Mouse (Mus musculus) heart, postnatal 0 days (tissue): Measurements from ENCODE around the gene Mrgpre. TPM values are rescaled to one million over a fixed set of nuclear protein-coding genes. Genes with fewer than 3 reads are reported as not detected.

Experiments
- ATAC-seq: fragments of 200-750 bp; cut with Nextera tagmentation; 2 replicates; pipeline ENCODE4 v1.8.0; 2017; ENCODE audit warnings: low read depth, moderate number of reproducible peaks, moderate library complexity; ENCODE audit not compliant: insufficient read depth
- DNase-seq: peaks from one replicate; pipeline ENCODE4 v3.0.0-alpha.2; 2016; ENCODE audit warnings: low spot score
- H3K27ac ChIP-seq: fragments of 300-500 bp; sonication (generic); 2 replicates; pipeline ENCODE4 v1.5.1; 2014; ENCODE audit warnings: low read depth, mild to moderate bottlenecking
- H3K27me3 ChIP-seq: fragments of 300-500 bp; sonication (generic); 2 replicates; pipeline ENCODE4 v1.6.1; 2014; ENCODE audit warnings: low read length, mixed read lengths; ENCODE audit not compliant: control insufficient read depth, insufficient read depth
- H3K36me3 ChIP-seq: fragments of 300-500 bp; sonication (generic); replicated peaks from 2 replicates; pipeline ENCODE4 v1.6.1; 2014; ENCODE audit warnings: low read length, mixed read lengths; ENCODE audit not compliant: control insufficient read depth, insufficient read depth
- H3K4me1 ChIP-seq: fragments of 300-500 bp; sonication (generic); 2 replicates; pipeline ENCODE4 v1.6.1; 2014; ENCODE audit warnings: antibody characterized with exemption; ENCODE audit not compliant: control insufficient read depth, insufficient read depth
- H3K4me2 ChIP-seq: fragments of 300-500 bp; sonication (generic); 2 replicates; pipeline ENCODE4 v1.6.1; 2014; ENCODE audit warnings: low read depth, mild to moderate bottlenecking, low read length, moderate library complexity
- H3K4me3 ChIP-seq: fragments of 300-500 bp; sonication (generic); 2 replicates; pipeline ENCODE4 v1.5.1; 2014; ENCODE audit warnings: low read depth, low read length
- H3K9ac ChIP-seq: fragments of 300-500 bp; sonication (generic); replicated peaks from 2 replicates; pipeline ENCODE4 v1.6.1; 2014; ENCODE audit warnings: low read depth, low read length, mixed read lengths
- H3K9me3 ChIP-seq: fragments of 300-500 bp; sonication (generic); replicated peaks from 2 replicates; pipeline ENCODE4 v1.6.1; 2016; ENCODE audit warnings: low read length; ENCODE audit not compliant: control insufficient read depth
- CTCF ChIP-seq: IDR thresholded peaks from 2 replicates; pipeline ENCODE4 v1.5.1; 2016; ENCODE audit warnings: antibody characterized with exemption, control low read depth, low read depth
- EP300 ChIP-seq: IDR thresholded peaks from 2 replicates; pipeline ENCODE4 v1.6.1; 2016; ENCODE audit warnings: antibody characterized with exemption, low read depth
- WGBS: fragments of 180-500 bp; shearing (Covaris S2); extraction: QIAGEN DNeasy Blood & Tissue Kit; methylation state at CpG from one replicate; pipeline ENCODE4 v1.1.7; 2014; 5-methylcytosine and 5-hydroxymethylcytosine counted together
- polyA plus RNA-seq: library from polyadenylated mRNA; unstranded; fragments of >200 nt; fragmentation: Nextera tagmentation; extraction: Ambion mirVana; gene quantifications from 2 replicates; pipeline ENCODE4 v1.2.1, GENCODE M21; 2015
- total RNA-seq: library from RNA; depleted of rRNA; stranded (reverse); fragments of >200 nt; gene quantifications from 2 replicates; pipeline ENCODE4 v1.2.3, GENCODE M21; 2014; ENCODE audit warnings: low replicate concordance

Mrgpre gene
- total and polyA plus RNA-seq, 2 experiments from 2014 or later = 0.92 to 3.9 TPM

- no peak for TF ChIP-seq EP300
- TF ChIP-seq CTCF = no peak
- WGBS = 56% methylated on average over 3 of the region's 3 CpGs
- Histone ChIP-seq H3K36me3 (no peaks in the 10 kb centered on the region), H3K4me2 (no peak overlapping the region), H3K27ac (no peak overlapping the region), H3K9ac (no peak overlapping the region), H3K27me3 (peaks cover 15% of the 10 kb centered on the region), H3K4me3 (no peak overlapping the region), H3K4me1 (no peaks in the 10 kb centered on the region), H3K9me3 (no peaks in the 10 kb centered on the region)
- DNase-seq = no peak
- ATAC-seq = no peak
Observed at GRCm38 (mm10) chr7:143757696-143758095, 26.6 kb downstream of the Mrgpre start.

GRCm38 (mm10) chr7:143757027-143757390, 27.3 kb downstream of the Mrgpre start:
- Histone ChIP-seq H3K4me3 (peak overlapping the region; percentile 28), H3K4me1 (no peaks in the 10 kb centered on the region; the same call in 1 of the 2 replicates), H3K9me3 (no peaks in the 10 kb centered on the region), H3K36me3 (no peaks in the 10 kb centered on the region), H3K27me3 (peaks cover 14% of the 10 kb centered on the region), H3K4me2 (peak overlapping the region; percentile 58), H3K27ac (no peak overlapping the region), H3K9ac (no peak overlapping the region)
- ATAC-seq (peak; percentile 85), DNase-seq (peak; percentile 73)
- 1% methylated on average over 15 of the region's 15 CpGs for WGBS
- TF ChIP-seq EP300 (no peak), CTCF (no peak)

DNA sequence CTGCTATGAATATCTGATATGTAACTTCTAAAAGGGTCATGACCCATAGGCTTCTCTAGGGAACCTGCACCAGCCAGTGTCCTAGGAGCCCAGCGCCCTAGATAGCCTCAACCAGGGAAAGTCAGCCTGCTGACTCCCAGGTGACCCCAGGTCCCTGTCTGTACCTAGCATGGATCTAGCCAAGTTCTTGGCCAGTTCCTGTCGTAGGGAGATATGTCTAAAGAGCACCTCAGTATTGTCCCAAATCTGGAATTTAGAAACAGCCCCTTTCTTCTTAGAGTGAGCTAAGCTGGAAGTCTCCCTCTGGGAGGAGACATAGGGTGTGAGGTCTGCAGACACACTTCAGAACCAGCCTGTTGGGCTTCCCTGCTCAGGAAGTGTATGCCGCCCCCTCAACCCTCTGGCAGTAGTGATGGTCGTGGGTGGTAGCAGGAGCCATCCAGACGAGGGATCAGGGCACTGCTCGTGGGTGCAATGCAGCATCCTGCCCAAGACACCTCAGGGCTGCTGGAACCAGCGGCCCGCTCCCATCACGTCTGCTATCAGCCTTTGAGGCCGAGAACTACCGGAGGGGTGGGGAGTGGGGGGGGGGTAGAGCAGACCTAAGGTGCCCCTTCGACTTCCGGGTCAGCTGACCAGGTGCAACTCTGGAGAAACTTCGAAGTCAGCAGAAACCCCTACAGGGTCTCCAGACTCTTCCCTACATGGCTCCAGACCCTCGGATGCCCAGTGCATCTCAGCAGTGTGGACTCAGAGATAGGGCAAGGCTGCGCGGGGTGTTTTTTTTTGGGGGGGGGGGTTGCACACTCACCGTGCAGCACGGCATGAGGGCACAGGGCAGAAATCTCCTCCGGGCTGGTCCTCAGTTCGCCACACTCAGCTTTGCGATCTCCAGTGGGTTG, 27.9 kb downstream of the Mrgpre start, which contains the start of gene Osbpl5:
Gene Osbpl5, minus strand, starts transcription at position 861 of the 902 bp plus-strand sequence.
- H3K27me3 ChIP-seq = peaks cover 14% of the 10 kb centered on the region
- ATAC-seq (0 out of 2 replicates have a peak, but pooled peaks have one; percentile 6), DNase-seq (no peak)
- WGBS = 21% methylated on average over 22 of the region's 22 CpGs
- no peaks in the 10 kb centered on the region for H3K36me3 ChIP-seq
- H3K9me3 ChIP-seq = no peaks in the 10 kb centered on the region
- H3K27ac ChIP-seq = no peak within 1 kb of the TSS
- H3K4me1 ChIP-seq = no peaks in the 10 kb centered on the region; the same call in 1 of the 2 replicates
- no peak within 1 kb of the TSS for H3K9ac ChIP-seq
- H3K4me2 ChIP-seq = peak within 1 kb of the TSS; percentile 58
- peak within 1 kb of the TSS; percentile 28 for H3K4me3 ChIP-seq
- TF ChIP-seq EP300 (no peak), CTCF (no peak)

DNA sequence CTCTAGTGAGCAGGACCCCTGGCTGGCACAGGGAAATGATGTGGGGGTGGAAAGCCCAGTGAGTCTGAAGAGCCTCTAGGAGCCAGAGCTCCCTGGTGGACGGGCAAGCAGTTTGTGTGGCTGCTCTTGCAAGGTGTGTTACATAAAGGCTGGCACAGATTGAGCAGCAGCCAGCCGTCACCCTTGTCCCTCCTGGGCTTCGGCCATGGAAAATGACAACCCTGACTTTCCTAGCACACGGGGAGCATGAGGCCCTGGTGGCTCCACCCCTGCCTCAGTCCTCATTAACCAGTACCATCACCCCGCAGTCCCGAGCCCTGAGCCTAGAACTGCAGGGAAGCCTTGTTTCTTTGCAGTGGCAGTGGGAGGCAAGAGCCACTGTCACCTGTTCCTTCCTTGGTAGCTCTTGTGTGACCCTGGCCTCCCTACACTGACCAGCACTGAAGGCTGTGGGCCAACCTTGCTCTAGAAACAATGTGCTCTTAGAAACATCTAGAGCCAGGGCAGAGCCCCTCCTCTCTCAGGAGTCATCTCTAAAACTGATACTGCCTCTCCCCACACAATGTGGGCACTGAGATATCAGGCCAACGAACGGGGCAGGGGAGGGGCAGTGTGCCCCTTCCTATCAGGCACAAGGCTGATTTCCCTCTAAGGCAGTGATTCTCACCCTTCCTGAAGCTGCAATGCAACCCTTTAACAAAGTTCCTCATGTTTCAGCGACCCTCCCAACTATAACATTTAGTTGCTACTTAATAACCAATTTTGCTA, 28.8 kb downstream of the Mrgpre start:
- Histone ChIP-seq H3K36me3 (no peaks in the 10 kb centered on the region), H3K9me3 (no peaks in the 10 kb centered on the region), H3K9ac (no peak overlapping the region), H3K4me1 (no peaks in the 10 kb centered on the region; the same call in 1 of the 2 replicates), H3K4me3 (no peak overlapping the region), H3K27ac (no peak overlapping the region), H3K4me2 (no peak overlapping the region), H3K27me3 (peaks cover 14% of the 10 kb centered on the region)
- DNase-seq (no peak), ATAC-seq (no peak)
- TF ChIP-seq CTCF (no peak), EP300 (no peak)
- WGBS = 77% methylated on average over 9 of the region's 9 CpGs

DNA sequence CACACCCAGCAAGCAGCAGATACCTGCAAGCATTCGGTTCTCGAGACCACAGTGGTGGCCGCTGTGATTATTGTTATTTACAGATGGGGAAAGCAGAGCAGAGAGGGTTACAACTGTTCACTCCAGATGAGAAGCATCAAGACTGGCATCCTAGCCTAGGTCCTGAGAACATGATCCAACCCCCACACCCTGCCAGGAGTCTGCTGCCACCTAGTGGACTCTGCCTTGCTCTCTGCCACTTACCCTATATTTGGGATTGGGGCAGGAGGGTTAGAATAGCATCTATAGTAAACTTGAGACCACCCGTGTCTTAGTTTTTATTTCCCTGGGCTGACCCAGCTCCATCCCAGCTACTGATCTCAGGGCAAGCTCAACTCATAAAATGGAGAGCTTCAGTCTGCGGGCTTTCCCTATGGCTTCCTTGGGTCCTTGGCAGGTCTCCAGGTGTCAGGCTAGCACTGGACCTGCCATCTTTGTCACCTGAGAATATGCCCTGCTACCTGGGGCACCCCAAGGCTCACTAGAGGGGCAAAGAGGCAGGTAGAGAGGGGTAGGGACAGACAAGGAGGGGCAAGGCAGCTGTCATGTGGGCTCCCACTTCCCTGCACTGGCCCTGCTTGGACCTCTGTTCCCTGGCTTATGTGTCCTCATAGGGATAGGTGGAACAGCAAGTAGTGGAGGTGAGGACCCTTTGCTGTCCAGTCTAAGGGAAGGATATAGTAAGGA, 30.1 kb downstream of the Mrgpre start:
- WGBS = 47% methylated on average over 5 of the region's 5 CpGs
- Histone ChIP-seq H3K9ac (no peak overlapping the region), H3K27ac (no peak overlapping the region), H3K9me3 (no peaks in the 10 kb centered on the region), H3K4me1 (no peaks in the 10 kb centered on the region; the same call in 1 of the 2 replicates), H3K36me3 (no peaks in the 10 kb centered on the region), H3K4me3 (no peak overlapping the region), H3K27me3 (peaks cover 14% of the 10 kb centered on the region), H3K4me2 (no peak overlapping the region)
- TF ChIP-seq EP300 = no peak
- TF ChIP-seq CTCF = peak; percentile 88
- peak; percentile 47; the same call in 1 of the 2 replicates for ATAC-seq
- DNase-seq = peak; percentile 56
